Mouse (Mus musculus): ENCODE data around the gene Atp1a2. TPM values are rescaled to one million over a fixed set of nuclear protein-coding genes. Genes with fewer than 3 reads are reported as not detected.
"Not testable (repeated sequence)": the region's sequence is repeated elsewhere in the genome, so short reads cannot be mapped to it uniquely, and the experiment has no call there.

Atp1a2 gene
- total RNA-seq, 2 experiments from 2014 or later = 81.9 to 82.8 TPM

GRCm38 (mm10) chr1:172261477-172262078 is 36.3 kb downstream of the Atp1a2 start, which contains the start of gene Igsf8:
Igsf8 (plus strand) TSS chr1:172261641.
- no peak for DNase-seq

- no peak for DNase-seq
Observed at GRCm38 (mm10) chr1:172258314-172258713, 39.5 kb downstream of the Atp1a2 start, which contains the start of gene Atp1a4. Atp1a4 (minus strand) TSS chr1:172258414.

GRCm38 (mm10) chr1:172247679-172248078 is 50.2 kb downstream of the Atp1a2 start:
- DNase-seq = peak; percentile 73

GRCm38 (mm10) chr1:172247216-172247615 is 50.6 kb downstream of the Atp1a2 start:
- DNase-seq = no peak

GRCm38 (mm10) chr1:172244645-172245044 is 53.2 kb downstream of the Atp1a2 start:
- not testable (repeated sequence) for DNase-seq

GRCm38 (mm10) chr1:172243547-172244205 is 54.2 kb downstream of the Atp1a2 start:
- DNase-seq = peak; percentile 56

- peak; percentile 56 for DNase-seq
Observed at GRCm38 (mm10) chr1:172242401-172242800, 55.5 kb downstream of the Atp1a2 start.

- no peak for DNase-seq
Observed at GRCm38 (mm10) chr1:172240945-172241708, 56.7 kb downstream of the Atp1a2 start.

GRCm38 (mm10) chr1:172229215-172229614 is 68.6 kb downstream of the Atp1a2 start:
- no peak for DNase-seq

- DNase-seq = no peak
Observed at GRCm38 (mm10) chr1:172228209-172228608, 69.7 kb downstream of the Atp1a2 start.

Other genes with a start within 250 kb of the Atp1a2 start
- gene Nhlh1, start 240.5 kb downstream of the Atp1a2 start, total RNA-seq (2021) = not detected
- gene Copa, start 215.5 kb downstream of the Atp1a2 start, total RNA-seq (2021) = 100 to 1,000 TPM; 160 to 167 TPM
- 10 to 100 TPM; 65.6 to 67.4 TPM for gene Ncstn, start 215.3 kb downstream of the Atp1a2 start, total RNA-seq (2021)
- 100 to 1,000 TPM; 129 to 134 TPM for gene Pex19, start 171.3 kb downstream of the Atp1a2 start, total RNA-seq (2021)
- 100 to 1,000 TPM; 114 to 115 TPM for gene Dcaf8, start 150.0 kb downstream of the Atp1a2 start, total RNA-seq (2021)
- 100 to 1,000 TPM; 140 to 147 TPM for gene Pea15a, start 91.3 kb downstream of the Atp1a2 start, total RNA-seq (2021)
- gene Casq1, start 78.2 kb downstream of the Atp1a2 start, total RNA-seq (2021) = 10 to 100 TPM; 11.9 to 18.1 TPM
- gene Atp1a4, start 39.6 kb downstream of the Atp1a2 start, total RNA-seq (2021) = under 1 TPM in 1 of 2 experiments, not detected in 1; 0.11 TPM
- 10 to 100 TPM; 19.1 to 20.1 TPM for gene Igsf8, start 36.4 kb downstream of the Atp1a2 start, total RNA-seq (2021)
- not detected for gene Kcnj9, start 31.3 kb upstream of the Atp1a2 start, total RNA-seq (2021)
- gene Kcnj10, start 43.1 kb upstream of the Atp1a2 start, total RNA-seq (2021) = under 1 TPM; 0.11 to 0.14 TPM
- 10 to 100 TPM; 10.1 to 11.4 TPM for gene Pigm, start 78.5 kb upstream of the Atp1a2 start, total RNA-seq (2021)
- gene Slamf9, start 177.3 kb upstream of the Atp1a2 start, total RNA-seq (2021) = 1 to 10 TPM; 1.4 to 1.8 TPM
- 1 to 10 TPM; 2.5 to 3.1 TPM for gene Igsf9, start 183.7 kb upstream of the Atp1a2 start, total RNA-seq (2021)
- gene Tagln2, start 202.0 kb upstream of the Atp1a2 start, total RNA-seq (2021) = 100 to 1,000 TPM; 230 to 244 TPM
- gene Cfap45, start 222.7 kb upstream of the Atp1a2 start, total RNA-seq (2021) = 1 to 10 TPM; 3.3 to 3.5 TPM

All from heart, postnatal 4 days (tissue).